Mouse (Mus musculus) kidney, embryonic 14.5 days (tissue): ENCODE data around the gene Hnrnph3. TPM values are rescaled to one million over a fixed set of nuclear protein-coding genes. Genes with fewer than 3 reads are reported as not detected.

Experiments
- ATAC-seq: fragments of 200-750 bp; cut with Nextera tagmentation; 2 replicates; pipeline ENCODE4 v1.8.0; 2017; ENCODE audit warnings: moderate number of reproducible peaks, mild to moderate bottlenecking, moderate TSS enrichment, moderate library complexity; ENCODE audit not compliant: low FRiP score, low TSS enrichment
- H3K27ac ChIP-seq: fragments of 300-500 bp; sonication (generic); 2 replicates; pipeline ENCODE4 v1.5.1; 2014; ENCODE audit warnings: low read depth, mild to moderate bottlenecking, low read length, moderate library complexity, mixed read lengths
- H3K27me3 ChIP-seq: fragments of 300-500 bp; sonication (generic); 2 replicates; pipeline ENCODE4 v1.6.1; 2014; ENCODE audit warnings: mild to moderate bottlenecking, low read length; ENCODE audit not compliant: control insufficient read depth, insufficient read depth
- H3K36me3 ChIP-seq: fragments of 300-500 bp; sonication (generic); 2 replicates; pipeline ENCODE4 v1.6.1; 2014; ENCODE audit warnings: low read length, mixed read lengths; ENCODE audit not compliant: control insufficient read depth, insufficient read depth
- H3K4me1 ChIP-seq: fragments of 300-500 bp; sonication (generic); 2 replicates; pipeline ENCODE4 v1.6.1; 2014; ENCODE audit warnings: low read length, mixed read lengths; ENCODE audit not compliant: control insufficient read depth, insufficient read depth
- H3K4me2 ChIP-seq: fragments of 300-500 bp; sonication (generic); replicated peaks from 2 replicates; pipeline ENCODE4 v1.6.1; 2014; ENCODE audit warnings: low read depth, mild to moderate bottlenecking, low read length
- H3K4me3 ChIP-seq: fragments of 300-500 bp; sonication (generic); 2 replicates; pipeline ENCODE4 v1.5.1; 2014; ENCODE audit warnings: mild to moderate bottlenecking, low read length
- H3K9ac ChIP-seq: fragments of 300-500 bp; sonication (generic); 2 replicates; pipeline ENCODE4 v1.6.1; 2014; ENCODE audit warnings: low read depth, mild to moderate bottlenecking, low read length, moderate library complexity
- H3K9me3 ChIP-seq: fragments of 300-500 bp; sonication (generic); 2 replicates; pipeline ENCODE4 v1.6.1; 2016; ENCODE audit warnings: low read length; ENCODE audit not compliant: control insufficient read depth
- WGBS: fragments of 180-500 bp; shearing (Covaris S2); extraction: QIAGEN DNeasy Blood & Tissue Kit; methylation state at CpG from one replicate; pipeline ENCODE4 v1.1.7; 2014; 5-methylcytosine and 5-hydroxymethylcytosine counted together
- polyA plus RNA-seq: library from polyadenylated mRNA; unstranded; fragments of >200 nt; fragmentation: Nextera tagmentation; extraction: Ambion mirVana; gene quantifications from 2 replicates; pipeline ENCODE4 v1.2.1, GENCODE M21; 2014

The Hnrnph3 gene
- polyA plus RNA-seq, 1 experiment from 2014 or later = 86.8 TPM

DNA sequence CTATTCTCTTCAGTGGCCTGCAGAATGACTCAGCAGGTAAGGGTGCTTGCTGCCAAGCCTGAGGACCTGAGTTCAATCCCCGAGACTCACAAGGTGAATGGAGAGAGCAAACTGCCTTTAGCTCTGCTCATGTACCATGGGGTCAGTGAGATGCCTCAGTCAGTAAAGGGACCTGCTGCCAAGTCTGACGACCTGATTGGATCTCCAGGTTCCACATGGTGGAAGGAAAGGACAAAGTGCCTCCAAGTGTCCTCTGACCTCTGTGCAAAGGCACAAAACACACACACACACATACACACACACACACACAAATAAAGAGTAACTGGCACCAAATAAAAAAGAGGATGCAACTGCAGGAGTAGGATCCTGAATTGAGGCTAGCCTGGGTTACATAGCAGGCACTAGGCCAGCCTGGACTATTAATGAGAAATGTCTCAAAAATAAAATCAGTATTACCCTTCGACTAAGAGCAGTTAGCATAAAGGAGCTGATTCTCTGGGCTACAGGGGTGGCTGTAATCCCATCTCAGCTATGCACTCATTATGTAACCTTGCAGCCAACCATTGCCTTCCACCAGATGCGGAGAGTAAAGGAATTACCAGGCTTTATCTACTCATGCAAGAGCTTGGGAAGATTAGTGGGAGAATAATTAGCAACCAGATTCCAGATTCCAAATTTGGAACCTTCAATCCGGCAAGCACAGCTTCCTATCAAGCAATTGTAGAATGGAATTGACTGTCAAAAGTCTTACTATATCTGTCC is 16.0 kb upstream of the Hnrnph3 start:
- Histone ChIP-seq H3K4me2 (no peak overlapping the region), H3K4me1 (no peaks in the 10 kb centered on the region), H3K9me3 (no peaks in the 10 kb centered on the region), H3K36me3 (no peaks in the 10 kb centered on the region), H3K4me3 (no peak overlapping the region), H3K27me3 (no peaks in the 10 kb centered on the region), H3K27ac (no peak overlapping the region), H3K9ac (no peak overlapping the region)
- 88% methylated on average over 5 of the region's 5 CpGs for WGBS
- no peak for ATAC-seq

DNA sequence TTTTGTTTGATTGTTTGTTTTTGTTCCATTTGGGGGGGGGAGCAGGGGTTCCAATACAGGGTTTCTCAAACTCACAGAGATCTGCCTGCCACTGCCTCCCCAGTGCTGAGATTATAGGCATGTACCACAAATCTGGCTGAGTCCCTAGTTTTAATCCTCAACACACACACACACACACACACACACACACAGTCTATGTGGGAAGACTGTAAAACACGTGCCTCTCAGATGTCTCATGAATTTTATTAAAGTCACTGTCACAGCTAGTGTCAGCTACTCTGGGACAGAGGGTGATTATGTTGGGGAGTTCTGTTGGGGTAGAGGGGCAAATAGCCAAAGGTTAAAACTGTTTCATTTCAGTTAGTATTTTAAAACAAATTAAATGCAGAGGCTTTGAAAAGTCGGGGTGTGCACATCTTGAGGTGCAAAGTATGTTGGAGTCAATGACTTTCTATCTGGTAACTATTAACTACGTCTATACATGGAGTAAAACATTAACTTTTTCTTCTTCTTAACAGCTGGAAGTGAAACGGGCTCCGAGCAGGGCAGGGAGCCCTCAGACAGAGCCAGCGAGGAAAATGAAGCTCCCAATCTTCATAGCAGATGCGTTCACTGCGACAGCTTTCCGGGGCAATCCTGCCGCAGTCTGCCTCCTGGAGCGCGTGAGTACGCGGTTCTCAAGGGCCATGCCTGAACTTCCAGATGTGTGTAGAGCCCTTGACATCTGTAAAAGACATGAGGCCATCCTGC is 14.7 kb upstream of the Hnrnph3 start:
- Histone ChIP-seq H3K4me1 (no peaks in the 10 kb centered on the region), H3K27ac (no peak overlapping the region), H3K27me3 (no peaks in the 10 kb centered on the region), H3K4me3 (no peak overlapping the region), H3K9ac (no peak overlapping the region), H3K4me2 (no peak overlapping the region), H3K9me3 (no peaks in the 10 kb centered on the region), H3K36me3 (no peaks in the 10 kb centered on the region)
- ATAC-seq = no peak
- 67% methylated on average over 14 of the region's 14 CpGs for WGBS

DNA sequence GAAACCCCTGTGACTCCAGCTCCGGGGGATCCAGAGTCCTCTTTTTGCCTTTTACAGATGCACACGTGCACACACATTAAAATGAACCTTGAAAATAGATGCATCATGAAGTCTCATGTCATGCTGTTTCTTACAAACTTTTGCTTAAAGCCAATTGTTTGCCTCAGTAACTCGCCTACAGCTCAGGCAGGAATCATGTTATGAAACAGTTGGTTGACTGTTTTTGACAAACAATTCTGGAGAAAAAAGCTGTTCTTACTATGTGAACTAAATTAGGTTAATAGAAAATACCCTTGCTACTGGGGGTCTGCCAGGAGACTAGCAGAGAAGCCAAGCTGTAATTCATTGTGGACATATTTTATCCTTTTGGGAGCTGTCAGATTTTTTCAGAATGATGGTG is 8.9 kb upstream of the Hnrnph3 start:
- H3K9ac ChIP-seq = no peak overlapping the region
- no peaks in the 10 kb centered on the region for H3K9me3 ChIP-seq
- no peaks in the 10 kb centered on the region for H3K36me3 ChIP-seq
- WGBS = 76% methylated on average over 3 of the region's 3 CpGs
- H3K27ac ChIP-seq = no peak overlapping the region
- no peak overlapping the region for H3K4me3 ChIP-seq
- no peaks in the 10 kb centered on the region for H3K27me3 ChIP-seq
- H3K4me2 ChIP-seq = no peak overlapping the region
- no peak for ATAC-seq
- no peaks in the 10 kb centered on the region for H3K4me1 ChIP-seq

DNA sequence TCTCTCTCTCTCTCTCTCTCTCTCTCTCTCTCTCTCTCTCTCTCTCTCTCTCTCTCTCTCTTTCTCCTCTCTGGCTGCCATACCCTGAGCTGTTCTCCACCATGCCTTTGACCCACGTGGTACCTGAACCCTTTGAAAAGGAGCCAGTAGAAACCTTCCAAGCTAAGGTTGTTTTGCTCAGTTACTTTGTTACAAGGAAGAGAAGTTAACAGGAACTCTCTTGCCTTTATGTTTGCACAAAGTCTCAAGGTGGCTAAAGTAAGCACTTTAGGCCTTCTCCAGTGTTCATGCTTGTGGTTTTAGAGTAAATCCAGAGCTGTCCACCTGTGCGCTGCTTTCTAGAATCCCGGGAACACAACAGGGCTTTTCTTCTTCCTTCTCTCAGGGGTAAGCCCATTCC is 8.2 kb upstream of the Hnrnph3 start:
- H3K4me1 ChIP-seq = no peaks in the 10 kb centered on the region
- no peaks in the 10 kb centered on the region for H3K9me3 ChIP-seq
- no peak overlapping the region for H3K4me3 ChIP-seq
- H3K9ac ChIP-seq = no peak overlapping the region
- no peaks in the 10 kb centered on the region for H3K27me3 ChIP-seq
- H3K4me2 ChIP-seq = no peak overlapping the region
- 69% methylated on average over 3 of the region's 3 CpGs for WGBS
- H3K36me3 ChIP-seq = no peaks in the 10 kb centered on the region
- ATAC-seq = no peak
- H3K27ac ChIP-seq = no peak overlapping the region

DNA sequence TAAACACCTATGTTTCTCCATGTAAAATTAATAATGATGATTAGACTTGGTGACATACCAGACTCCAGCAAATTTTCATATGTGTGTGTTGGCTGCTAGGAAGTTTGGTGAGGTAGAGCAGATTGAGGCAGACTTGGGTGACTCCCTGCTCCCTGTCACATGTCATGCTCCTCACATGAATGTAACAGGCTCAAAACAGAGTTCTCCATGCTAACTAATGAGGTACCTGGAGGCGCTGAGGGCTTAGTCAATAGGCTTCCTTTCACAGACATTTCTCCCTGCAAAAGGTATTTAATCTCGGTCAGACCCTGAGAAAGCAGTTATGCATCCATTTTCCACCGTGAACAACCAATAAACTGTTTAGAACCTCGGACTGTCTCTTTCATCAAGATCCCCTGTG is 4.4 kb upstream of the Hnrnph3 start:
- Histone ChIP-seq H3K27me3 (no peaks in the 10 kb centered on the region), H3K36me3 (no peaks in the 10 kb centered on the region), H3K9me3 (no peaks in the 10 kb centered on the region), H3K4me3 (no peak overlapping the region), H3K27ac (no peak overlapping the region), H3K9ac (no peak overlapping the region), H3K4me2 (no peak overlapping the region), H3K4me1 (peaks cover 11% of the 10 kb centered on the region)
- no peak for ATAC-seq
- 85% methylated on average over 4 of the region's 4 CpGs for WGBS

DNA sequence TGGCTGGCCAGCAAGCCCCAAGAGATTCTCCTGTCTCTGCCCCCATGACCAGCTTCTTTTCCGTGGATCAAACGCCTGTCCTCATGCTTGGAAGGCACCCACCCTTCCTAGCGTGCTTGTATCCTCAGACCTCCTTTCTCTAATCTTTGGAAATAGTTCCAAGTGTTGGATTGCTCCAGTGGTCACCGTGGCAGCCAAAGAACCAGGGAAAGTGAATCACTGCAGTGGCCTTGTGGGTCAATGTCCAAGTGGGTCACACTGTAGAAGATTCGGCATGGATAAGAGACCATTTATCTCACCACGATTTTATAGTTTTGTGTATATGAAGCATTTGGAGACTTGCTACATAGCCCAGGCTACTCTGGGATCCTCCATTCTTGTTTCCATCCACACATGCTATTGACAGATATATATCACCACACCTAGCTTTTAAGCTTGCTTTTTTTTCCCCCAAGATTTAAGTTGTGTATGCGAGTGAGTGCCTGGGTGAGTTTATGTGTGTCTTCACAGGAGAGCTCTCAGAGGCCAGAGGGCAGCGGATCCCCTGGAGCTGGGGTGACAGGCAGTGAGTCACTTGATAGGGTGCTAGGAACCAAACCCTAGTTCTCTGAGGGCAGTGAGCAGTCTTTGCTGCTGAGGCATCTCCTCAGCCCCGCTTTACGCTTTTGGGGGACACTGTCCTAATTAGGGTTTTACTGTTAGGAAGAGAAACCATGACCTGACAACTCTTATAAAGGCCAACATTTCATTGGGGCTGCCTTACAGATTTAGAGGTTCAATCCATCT is 3.6 kb upstream of the Hnrnph3 start:
- 90% methylated on average over 10 of the region's 10 CpGs for WGBS
- Histone ChIP-seq H3K9ac (no peak overlapping the region), H3K4me3 (no peak overlapping the region), H3K36me3 (no peaks in the 10 kb centered on the region), H3K27me3 (no peaks in the 10 kb centered on the region), H3K9me3 (no peaks in the 10 kb centered on the region), H3K4me1 (peaks cover 11% of the 10 kb centered on the region), H3K4me2 (no peak overlapping the region), H3K27ac (no peak overlapping the region)
- ATAC-seq = no peak

DNA sequence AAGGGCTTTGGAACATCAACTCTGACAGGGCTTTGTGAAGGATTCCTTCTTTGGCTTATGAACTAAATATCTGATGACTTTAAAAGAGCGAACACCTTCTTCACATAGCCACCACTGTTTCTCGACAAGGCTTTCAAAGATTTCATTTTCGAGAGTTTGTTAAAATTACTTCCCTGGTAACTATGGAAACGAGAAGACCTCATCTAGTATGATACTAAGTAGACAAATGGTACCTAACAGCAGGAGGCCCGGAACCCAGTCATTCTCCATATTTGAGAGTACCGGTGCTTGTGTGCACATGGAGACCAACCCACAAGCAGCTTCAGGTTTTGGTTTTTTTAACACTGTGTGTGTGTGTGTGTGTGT is 2.8 kb upstream of the Hnrnph3 start:
- Histone ChIP-seq H3K4me2 (no peak overlapping the region), H3K27ac (no peak overlapping the region)
- WGBS = 85% methylated on average over 6 of the region's 6 CpGs

GRCm38 (mm10) chr10:63026156-63026794 is 2.3 kb upstream of the Hnrnph3 start:
- WGBS = 31% methylated on average over 8 of the region's 8 CpGs
- H3K27me3 ChIP-seq = no peaks in the 10 kb centered on the region

More for the DNA sequence above, 2.8 kb upstream of the Hnrnph3 start:
- Histone ChIP-seq H3K9ac (no peak overlapping the region), H3K36me3 (no peaks in the 10 kb centered on the region), H3K9me3 (no peaks in the 10 kb centered on the region), H3K27me3 (no peaks in the 10 kb centered on the region), H3K4me3 (no peak overlapping the region), H3K4me1 (peaks cover 11% of the 10 kb centered on the region)
- no peak for ATAC-seq

More at GRCm38 (mm10) chr10:63026156-63026794, 2.3 kb upstream of the Hnrnph3 start:
- H3K4me3 ChIP-seq = no peak overlapping the region
- H3K36me3 ChIP-seq = no peaks in the 10 kb centered on the region
- H3K4me1 ChIP-seq = peaks cover 14% of the 10 kb centered on the region
- H3K4me2 ChIP-seq = no peak overlapping the region
- peak overlapping the region; percentile 4; the same call in 1 of the 2 replicates for H3K27ac ChIP-seq
- no peak overlapping the region for H3K9ac ChIP-seq
- ATAC-seq = no peak
- H3K9me3 ChIP-seq = no peaks in the 10 kb centered on the region
